Mouse (Mus musculus) left cerebral cortex, adult 9 months (tissue): ENCODE data around the gene Svs6.
A peak's percentile ranks its signal among the peaks of the same experiment; 100 is the strongest.
"Not testable (repeated sequence)": the region's sequence is repeated elsewhere in the genome, so short reads cannot be mapped to it uniquely, and the experiment has no call there.

Source experiments
- DNase-seq, 2 experiments: peaks; one replicate each; pipeline ENCODE4 v3.0.0; 2022; ENCODE audit warnings: low spot score in 2 of 2

Gene Svs6

GRCm38 (mm10) chr2:164316451-164316850 lies at the start of gene Svs6:
Gene Svs6, plus strand, starts transcription at chr2:164316751.
- DNase-seq = not testable (repeated sequence)

DNA sequence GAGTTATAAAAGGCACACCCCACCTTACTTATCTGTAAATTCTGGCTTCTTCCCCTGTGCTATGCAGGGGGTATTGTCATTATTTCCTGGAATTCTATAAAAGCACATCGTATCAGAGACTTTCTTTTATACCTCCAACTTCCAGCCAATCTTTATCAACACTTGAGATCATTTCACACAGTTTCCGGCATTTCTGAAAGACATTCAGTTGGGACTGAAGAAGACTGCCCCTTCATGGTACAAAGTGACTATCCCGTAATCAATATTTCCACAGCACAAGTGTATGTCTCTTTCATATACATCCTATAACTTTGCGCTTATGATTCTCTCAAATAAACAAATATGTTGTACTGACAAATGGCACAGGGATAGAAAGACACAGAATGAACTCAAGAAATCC lies 38.2 kb upstream of the Svs6 start, which contains the start of gene Svs4:
Svs4 (minus strand) TSS at position 101 of the 400 bp plus-strand sequence.
- no peak for DNase-seq

DNA sequence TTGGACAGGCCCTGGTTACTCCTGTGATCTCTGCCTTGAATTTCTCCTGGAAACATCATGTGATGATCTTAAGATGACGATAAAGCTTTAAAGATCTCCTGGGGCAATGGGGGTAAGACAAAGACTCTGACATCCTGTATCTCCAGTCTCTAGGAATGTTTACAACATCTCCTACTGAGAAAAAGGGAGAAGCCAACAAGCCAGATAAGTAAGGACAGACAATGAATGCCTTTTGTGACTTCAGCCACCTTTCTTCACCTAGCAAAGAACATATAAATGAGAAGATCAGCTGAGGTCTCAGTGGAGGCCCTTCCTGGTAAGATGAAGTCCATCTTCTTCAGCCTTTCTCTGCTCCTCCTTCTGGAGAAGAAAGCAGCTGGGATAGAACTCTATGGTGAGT lies 27.6 kb upstream of the Svs6 start, which contains the start of gene Svs3a:
Svs3a (plus strand) TSS at position 301 of the 400 bp plus-strand sequence.
- DNase-seq = not testable (repeated sequence)

GRCm38 (mm10) chr2:164312599-164312998 lies 4.0 kb upstream of the Svs6 start:
- DNase-seq = peak in 1 of 2 experiments; percentile 2

DNA sequence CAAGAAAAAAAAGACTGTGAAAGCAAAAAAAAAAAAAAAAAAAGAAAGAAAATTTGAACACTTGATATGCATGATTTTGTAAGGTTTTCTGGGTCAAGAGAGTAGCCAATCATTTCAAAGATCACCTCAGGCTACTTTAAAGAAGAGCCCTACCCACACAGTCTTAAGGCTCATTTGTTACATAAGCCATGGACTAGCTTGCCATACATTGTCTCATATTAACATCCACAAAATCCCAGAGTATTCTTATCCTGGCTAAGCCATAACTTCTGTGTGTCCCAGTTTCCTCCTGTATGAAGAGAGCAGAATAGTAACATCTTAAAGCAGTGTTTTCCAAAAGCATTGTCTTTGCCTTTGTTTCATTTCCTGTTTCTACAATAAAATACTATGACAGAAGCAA lies 1.1 kb upstream of the Svs6 start:
- DNase-seq = not testable (repeated sequence)

- DNase-seq = no peak
Observed at GRCm38 (mm10) chr2:164320983-164321382, 4.4 kb downstream of the Svs6 start.

DNA sequence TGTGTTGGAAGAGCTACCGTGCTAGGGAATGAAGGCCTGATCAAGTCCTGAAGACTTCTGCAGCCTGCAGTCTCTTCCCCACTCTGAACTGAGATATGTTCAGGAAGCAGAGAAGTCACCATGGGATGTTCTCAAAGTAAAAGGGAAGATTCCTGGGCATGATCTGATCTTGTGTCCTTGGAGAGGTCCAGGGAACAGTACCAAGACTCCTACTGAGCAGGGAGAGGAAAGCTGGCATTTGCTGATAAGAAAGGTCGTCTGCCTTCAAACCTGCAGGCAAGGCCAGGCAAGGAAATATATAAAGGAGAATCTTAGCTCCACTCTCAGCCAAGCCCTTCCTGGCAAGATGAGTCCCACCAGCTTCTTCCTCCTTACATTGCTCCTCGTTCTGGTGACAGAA lies 15.9 kb downstream of the Svs6 start, which contains the start of gene Svs5:
Svs5 (plus strand) TSS at position 301 of the 400 bp plus-strand sequence.
- DNase-seq = not testable (repeated sequence)

DNA sequence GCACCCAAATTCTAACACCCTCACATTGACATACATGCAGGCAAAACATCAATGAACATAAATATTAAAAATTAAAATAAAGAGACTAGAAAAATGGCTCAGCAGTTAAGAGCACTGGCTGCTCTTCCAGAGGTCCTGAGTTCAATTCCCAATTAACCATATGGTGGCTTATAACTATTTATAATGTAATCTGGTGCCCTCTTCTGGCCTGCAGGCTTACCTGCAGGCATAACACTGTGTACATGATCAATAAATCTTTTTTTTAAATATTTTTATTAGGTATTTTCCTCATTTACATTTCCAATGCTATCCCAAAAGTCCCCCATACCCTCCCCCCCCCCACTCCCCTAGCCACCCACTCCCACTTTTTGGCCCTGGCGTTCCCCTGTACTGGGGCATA lies 27.2 kb downstream of the Svs6 start:
- not testable (repeated sequence) for DNase-seq

DNA sequence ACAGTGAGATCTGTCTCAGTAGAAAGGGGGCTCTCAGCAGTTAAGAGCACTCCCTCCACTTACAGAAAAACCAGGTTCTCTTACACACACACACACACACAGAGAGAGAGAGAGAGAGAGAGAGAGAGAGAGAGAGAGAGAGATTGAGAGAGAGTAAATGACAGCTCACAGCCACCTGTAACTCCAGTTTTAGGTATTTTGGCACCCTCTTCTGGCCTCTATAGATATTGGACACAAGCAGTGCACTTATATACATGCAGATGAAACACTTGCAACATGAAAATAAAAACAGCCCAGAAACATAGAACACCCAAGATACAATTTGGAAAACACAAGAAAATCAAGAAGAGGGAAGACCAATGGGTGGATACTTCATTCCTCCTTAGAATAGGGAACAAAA lies 31.1 kb downstream of the Svs6 start:
- not testable (repeated sequence) for DNase-seq

DNA sequence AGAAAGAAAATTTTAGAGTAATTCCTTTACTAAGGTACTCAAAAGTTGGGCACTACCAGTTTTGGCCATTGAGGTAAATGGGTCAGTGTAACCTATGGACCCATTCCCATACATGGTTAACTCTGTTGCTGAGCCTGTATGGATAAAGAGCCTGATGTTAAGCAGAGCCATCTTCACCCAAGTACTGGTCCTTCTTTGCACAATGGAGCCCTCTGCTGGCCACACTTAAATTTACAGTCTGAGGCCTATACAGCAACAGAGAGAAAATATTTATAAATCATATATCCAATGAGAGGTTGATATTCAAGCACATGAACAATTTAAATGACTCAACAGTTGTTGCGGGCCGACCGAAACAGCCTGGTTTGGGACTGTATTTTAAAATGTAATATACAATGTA lies 32.4 kb downstream of the Svs6 start:
- DNase-seq = peak in 1 of 2 experiments; percentile 8

- no peak for DNase-seq
Observed at GRCm38 (mm10) chr2:164352697-164353096, 36.1 kb downstream of the Svs6 start.

GRCm38 (mm10) chr2:164353356-164353755 lies 36.8 kb downstream of the Svs6 start:
- no peak for DNase-seq

- DNase-seq = no peak
Observed at GRCm38 (mm10) chr2:164356177-164356967, 39.8 kb downstream of the Svs6 start.

- DNase-seq = no peak
Observed at GRCm38 (mm10) chr2:164358373-164358772, 41.8 kb downstream of the Svs6 start.

GRCm38 (mm10) chr2:164359031-164359430 lies 42.5 kb downstream of the Svs6 start:
- no peak for DNase-seq

- DNase-seq = no peak
Observed at GRCm38 (mm10) chr2:164359668-164360067, 43.1 kb downstream of the Svs6 start.

DNA sequence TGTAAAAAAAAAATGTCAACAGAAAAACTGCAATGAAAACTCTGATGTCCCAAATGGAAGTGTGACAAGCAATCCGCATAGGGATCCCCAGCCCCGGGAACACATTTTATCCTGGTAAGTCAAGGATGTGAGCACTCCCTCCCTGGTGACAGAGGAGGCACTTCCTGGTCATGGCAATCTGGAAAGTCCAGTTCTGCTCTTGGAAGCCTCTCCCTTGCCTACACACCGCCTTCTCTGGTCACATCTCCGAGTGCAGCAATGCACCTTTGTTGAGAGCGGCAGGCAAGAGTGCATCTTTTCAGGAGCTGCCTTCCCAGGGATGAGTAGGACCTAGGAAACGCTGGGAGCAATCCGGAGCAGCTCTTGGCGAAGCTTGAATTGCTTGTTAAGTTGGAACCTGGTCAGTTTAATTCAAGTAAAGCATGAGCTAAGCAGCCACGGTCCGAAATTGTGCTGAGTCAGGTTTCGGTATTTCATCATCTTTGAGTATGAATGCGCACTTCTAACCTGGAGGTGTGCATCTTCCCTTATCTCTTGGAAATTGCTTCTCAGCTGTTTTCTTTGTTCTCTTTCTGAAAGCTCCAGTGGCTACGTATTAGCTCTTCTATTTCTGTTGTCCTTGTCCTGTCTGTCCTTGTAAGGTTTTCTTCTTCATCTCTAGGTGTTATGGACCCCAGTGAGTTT lies 44.6 kb downstream of the Svs6 start:
- no peak for DNase-seq

DNA sequence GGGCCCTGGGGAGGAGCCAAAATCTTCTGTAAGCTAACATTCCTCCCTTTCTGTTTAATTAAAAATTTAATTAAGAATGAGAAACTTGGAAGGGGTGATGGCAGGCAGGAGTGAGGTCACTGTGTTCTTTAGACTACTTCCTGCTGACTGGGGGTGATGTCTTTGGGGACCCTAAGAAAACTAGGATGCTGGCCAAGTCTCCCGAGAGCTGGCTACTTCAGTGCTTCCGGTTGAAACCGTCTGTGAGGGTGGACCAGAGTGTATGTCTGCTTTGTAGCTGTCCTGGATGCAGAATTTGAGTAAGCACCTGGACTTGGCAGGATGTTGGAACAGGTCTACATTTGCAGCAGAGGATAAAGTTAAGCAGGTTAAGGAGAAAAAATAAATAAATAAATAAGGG lies 50.4 kb downstream of the Svs6 start:
- DNase-seq = no peak
